Mouse (Mus musculus) CD8-positive naive resting alpha-beta T cell, adult 2 months (primary cell): ENCODE data around the gene Bnc2.

Source experiments
- DNase-seq, 2 experiments: peaks; one replicate each; pipeline ENCODE4 v3.0.0; 2022; ENCODE audit warnings: low read depth in 2 of 2, low spot score in 2 of 2

Bnc2 gene

DNA sequence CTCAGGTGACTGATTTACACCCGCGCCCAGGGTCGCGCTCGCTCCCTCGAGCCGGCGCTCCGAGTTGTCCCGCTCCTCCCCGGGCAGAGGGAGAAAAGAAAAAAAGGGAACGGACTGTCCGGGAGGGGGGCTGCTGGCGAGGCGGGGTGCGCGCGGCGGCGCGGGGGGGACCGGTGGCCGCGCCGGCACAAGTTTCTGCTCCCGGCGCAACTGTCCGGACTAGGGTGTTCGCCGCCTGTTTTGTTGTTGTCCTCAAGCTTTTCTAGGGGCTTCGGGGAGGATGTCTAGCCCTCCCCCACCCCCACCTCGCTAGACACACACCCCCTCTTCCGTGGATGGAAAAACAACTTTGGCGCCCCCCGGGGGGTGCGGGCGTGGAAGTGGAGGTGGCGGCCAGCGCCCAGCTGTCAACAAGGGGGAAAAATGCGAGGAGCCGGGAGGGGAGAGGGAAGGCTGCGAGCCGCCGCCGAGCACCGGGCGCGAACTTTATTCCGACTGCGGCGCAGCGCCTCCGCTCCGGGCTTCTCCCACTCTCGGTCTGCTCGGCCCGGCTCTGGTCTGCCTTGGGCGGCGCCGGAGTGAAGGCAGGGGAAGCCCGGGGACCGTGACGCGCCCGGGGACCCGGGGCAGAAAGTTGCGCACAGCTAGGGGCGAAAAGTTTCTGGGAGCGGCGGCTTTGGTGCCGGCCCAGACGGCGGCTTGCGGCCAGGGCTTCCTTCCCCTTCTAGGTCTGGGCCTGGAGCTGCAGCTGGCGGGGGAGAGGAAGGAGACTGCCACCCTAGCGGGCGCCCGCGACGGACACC is at the start of gene Bnc2:
Gene Bnc2 (minus strand): TSS at position 105 of the 803 bp plus-strand sequence.
- no peak for DNase-seq

GRCm38 (mm10) chr4:84707961-84708360 is 32.9 kb upstream of the Bnc2 start:
- DNase-seq: no peak

DNA sequence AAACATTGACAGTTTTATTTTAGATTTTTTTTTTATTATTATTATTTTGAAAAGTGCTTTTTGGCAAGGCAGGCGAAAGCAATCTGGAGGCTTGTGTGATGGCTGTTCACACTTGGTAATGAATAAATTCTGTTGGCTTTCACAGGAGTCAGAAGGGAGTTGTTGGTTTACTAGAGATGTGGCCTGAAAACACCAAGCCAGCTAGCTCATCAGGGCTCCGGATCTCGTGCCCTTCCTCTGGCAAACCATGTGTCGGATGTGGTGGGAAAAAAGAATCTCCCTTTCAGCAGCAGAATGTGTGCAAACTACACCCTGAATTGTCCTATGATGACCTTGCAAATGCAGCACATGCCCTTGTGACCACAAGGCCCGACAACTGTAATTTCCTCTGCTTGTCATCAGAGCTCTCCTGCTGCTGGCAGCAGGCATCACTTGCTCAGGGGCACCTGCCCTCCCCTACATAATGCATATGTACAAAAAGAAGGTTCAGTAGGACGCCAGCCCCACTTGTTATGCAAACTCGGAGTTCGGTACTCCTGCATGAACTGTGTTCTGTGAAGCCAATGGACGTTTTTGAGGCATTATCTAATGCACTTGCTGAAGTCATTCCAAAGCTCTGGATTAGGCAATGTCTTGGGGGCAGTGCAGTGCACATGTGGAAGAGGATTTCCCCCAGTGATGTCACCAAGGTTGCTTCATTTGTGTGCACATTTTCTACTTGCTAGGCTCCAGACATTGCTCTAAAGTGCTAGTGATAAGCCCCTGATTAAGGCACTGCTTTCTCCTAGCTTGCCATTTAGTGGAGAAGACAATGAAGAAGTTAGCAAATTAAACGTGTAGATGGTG is 10.7 kb upstream of the Bnc2 start:
- no peak for DNase-seq

GRCm38 (mm10) chr4:84685009-84685408 is 9.9 kb upstream of the Bnc2 start:
- no peak for DNase-seq

GRCm38 (mm10) chr4:84675974-84676315 is 870 bp upstream of the Bnc2 start:
- DNase-seq: no peak

DNA sequence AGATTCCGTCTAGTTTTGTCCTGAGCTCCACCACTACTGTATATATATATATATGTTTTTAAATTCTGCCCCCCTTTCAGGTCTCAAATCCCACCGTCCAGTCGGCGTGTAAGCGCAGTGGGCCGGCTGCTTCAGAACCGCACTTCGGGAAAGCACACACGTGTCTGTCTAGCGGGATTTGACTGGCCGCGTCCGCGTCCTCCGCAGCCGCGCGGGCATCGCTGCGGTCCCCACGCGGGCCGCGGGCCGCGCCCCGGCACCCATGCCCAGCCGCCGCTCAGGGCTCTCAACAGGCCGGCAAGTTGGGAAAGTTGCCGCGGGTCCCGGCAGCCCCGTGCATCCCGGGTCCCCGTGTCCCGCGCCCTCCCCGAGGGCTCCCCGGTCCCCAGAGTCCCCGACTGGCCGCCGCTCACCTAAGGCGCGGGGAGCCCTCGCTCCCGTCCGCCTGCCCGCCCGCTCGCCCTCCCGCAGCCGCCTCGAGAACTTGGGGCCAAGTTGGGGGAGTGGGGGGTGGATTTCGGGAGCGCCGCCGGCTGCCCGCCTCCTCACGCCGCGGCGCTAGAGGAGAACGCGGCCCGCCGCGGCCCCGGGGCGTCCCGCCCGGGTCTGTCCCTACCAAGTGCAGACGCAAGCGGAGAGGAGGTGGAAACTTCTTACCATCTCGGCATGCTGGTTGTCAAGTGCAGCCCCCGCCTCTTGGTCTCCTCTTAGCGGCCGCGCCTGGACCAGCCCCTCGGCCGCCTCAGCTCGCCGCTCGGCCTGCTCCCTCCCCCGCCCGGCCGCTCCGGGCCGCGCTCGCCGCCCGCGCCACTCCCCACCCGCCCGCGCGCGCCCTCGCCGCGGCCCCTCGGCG is 531 bp downstream of the Bnc2 start:
- no peak for DNase-seq

DNA sequence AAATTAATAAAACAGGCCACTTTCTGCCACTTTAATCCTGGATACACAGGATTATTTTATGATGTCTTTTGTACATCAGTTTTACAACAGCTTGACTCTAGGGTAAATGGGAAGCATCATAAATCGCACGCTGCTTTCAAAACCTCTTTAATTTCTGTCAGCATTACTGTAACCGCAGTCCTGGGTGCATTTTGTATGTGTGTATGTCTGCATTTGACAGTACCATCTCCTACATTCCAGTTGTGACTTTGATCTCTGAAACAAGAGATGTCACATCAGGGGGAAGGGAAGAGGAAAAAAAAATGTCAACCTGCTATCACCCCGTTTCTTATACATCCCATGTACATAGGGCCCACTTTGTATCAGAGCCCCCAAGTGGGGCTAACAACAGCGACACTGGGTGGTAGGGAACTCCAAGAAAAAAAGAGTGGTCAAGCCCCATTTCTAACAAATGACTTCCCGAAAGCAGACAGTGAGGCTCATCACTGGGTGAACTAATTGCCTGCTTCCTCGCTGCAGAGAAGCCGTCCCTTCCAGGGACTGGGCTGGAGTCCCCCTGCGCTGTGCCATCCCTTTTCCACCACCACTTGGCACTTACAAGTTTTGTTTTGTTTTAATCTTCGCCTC is 1.3 kb downstream of the Bnc2 start:
- no peak for DNase-seq

DNA sequence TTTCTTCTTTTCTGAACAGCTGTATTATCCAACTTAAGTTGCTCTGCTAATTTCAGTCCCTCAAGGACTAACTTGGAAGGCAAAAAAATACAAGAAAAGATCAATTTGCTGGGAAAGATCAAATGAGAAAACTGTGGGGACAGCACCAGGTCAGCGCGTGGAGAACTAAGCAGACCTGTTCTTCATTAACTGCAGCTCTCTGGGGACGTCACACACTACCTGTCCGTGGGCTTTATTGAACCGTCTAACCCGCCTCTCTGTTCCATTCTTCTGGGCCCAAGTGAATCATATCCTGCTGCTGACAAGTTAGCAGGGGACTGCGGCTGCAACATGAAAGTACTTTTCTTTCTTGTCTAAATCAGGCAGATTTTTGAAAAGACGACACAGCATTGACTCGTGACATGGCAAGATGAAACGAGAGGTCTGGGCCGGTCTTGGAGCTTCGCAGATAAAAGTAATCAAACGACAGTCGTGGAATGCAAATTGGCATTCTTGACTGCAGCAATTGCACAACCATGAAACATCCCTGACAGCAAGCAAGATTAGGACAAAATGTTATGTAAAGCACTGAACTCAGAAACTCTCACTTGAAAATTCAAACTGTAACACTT is 2.8 kb downstream of the Bnc2 start:
- no peak for DNase-seq

GRCm38 (mm10) chr4:84670996-84671395 is 4.1 kb downstream of the Bnc2 start:
- no peak for DNase-seq

DNA sequence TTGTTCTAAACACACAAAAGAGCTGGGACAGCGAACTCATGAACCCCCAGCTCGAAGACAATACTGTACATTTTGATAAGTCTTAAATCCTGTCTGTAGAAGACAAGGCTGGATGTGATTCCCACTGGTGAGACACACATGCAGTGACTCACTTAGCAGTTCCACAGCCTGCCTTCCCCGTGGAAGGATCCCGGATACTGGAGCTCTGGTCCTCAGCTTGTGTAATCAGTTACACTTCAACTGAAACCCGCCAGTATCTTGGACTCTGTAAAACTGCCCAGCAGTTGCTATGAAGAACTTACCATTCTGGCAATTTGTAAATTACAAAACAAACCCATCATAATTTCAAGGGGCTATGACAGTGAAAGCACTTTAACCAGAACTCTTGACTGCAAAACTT is 5.4 kb downstream of the Bnc2 start:
- no peak for DNase-seq

- no peak for DNase-seq
These were observed 6.0 kb downstream of the Bnc2 start for GRCm38 (mm10) chr4:84668949-84669605.

- no peak for DNase-seq
These were observed 6.8 kb downstream of the Bnc2 start for GRCm38 (mm10) chr4:84668226-84668625.

DNA sequence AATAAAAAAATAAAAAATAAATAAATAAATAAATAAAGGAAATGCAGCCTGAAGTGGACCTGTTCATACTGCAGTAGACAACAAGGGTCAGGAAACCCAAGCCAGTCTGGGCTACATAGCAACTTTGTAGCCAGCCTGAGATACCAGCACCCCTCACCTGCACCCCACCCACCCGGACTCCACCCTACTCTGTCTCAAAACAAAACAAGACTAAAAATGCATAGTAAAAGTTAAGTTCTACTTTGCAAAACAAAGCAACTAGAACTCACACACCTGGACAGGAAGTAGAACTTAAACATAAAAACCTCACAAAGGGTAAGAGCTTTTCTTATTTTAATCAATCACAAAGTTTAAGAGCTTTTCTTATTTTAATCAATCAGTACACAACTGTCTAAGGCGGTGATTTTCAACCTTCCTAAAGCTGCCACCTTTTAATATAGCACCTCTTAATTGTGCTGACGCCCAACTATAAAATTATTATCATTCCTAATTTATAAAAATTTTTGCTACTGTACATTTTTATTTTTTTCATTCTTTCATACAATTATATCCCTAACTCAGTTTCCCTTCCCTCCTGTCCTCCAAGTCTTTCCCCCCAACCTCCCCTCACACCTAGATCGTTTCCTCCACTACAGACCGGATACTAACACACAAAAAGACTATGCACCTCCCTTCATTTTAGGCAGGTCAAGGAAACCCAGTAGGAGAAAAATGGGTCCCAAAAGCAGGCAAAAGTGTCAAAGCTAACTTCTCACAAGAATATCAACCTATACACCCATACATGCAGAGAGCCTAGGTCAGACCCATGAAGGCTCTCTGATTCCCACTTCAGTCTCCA is 12.6 kb downstream of the Bnc2 start:
- DNase-seq: no peak

DNA sequence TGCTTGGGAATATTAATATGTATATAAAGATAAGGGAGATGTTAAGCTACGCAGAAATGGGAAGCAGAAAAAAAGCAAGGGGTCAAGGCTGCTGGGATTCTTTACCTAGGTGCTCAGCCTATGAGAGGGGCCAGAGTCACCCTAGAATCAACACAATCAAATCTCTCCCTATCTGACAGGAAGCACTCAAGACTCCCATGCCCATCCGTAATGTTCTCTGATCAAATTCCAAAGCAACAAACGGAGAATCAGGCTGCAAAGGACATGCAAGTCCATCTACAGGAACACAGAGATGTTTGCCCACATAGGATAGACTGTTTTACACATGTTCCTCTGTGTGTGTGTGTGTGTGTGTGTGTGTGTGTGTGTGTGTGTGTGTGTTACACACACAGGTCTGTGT is 13.7 kb downstream of the Bnc2 start:
- DNase-seq: no peak

DNA sequence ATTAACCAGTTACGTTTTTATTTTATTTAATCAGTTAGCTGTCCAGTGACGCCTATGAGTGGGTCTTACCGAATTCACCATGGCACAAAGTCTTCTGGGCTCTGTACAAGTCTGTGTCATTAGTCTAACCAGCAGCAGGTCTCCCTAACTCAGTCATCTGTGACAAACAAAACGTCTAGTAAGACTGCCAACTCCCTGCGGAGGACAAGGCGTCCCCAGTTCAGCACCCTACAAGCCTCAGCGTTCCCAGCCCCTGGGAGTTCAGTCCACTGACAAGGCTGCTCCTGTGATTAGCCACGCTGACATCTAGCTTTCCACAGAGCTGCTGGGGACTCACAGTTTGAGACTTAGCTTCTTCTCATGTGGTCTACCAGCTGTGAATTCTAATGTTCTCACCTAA is 23.3 kb downstream of the Bnc2 start:
- DNase-seq: no peak

- no peak for DNase-seq
These were observed 28.5 kb downstream of the Bnc2 start for GRCm38 (mm10) chr4:84646576-84646975.

DNA sequence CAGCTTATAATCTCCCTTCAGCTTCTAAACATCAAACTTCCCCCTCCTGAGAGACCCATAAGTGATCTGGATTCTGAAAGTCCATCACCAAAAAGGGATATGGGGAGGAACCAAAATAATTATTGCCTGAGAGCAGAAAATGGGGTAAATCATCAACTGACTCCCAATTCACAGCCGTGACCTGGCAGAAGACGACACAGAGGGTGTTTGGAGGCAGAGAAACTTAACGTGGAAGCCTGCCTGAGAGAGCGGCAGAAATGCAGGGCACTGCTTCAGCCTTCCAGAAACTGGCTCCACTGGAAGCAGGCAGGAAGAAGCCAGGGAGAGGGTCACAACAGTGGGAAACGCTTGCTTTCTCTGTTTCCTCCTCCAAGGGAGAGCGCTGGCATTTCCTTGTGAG is 35.9 kb downstream of the Bnc2 start:
- no peak for DNase-seq

- DNase-seq: no peak
These were observed 37.4 kb downstream of the Bnc2 start for GRCm38 (mm10) chr4:84637641-84638040.

- DNase-seq: no peak
These were observed 40.3 kb downstream of the Bnc2 start for GRCm38 (mm10) chr4:84634751-84635150.
